Comparison of ENCODE assay signal across 8 mouse cellular contexts in the genomic region with DNA sequence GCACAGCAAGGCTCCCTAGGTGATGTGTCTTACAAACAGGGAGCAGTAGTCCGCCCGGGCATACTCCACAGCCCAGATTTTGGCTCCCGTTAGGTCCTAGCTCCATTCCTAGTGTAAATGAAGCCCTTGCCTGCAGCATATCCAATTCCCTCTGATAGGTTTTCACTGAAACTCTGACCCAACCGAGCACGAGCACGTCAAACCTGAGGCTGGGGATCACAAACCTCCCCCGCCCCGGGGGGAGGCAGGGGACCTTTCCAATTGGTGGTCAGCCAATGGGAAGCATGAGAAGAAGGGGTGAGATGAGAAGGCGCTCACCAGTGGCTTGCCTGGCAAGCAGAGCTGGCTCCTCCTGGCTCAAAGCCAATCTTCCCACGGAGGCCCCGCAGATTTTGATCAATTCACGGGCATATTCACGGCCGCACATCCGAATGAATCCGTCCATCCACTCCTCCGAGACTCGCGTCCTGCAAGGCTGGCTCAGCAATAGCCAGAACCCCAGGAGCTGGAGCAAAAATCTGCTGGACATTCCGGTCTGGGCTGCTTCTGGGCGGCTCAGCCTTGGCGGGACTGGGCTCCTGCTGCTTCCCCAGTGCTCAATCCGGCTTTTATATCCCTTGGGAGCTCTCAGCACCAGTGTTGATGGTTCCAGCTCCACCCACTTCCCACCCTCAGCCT. TPM values are rescaled to one million over a fixed set of nuclear protein-coding genes. Genes with fewer than 3 reads are reported as not detected.
DNase-seq lines count a peak whose midpoint lies in the region; ATAC-seq and TF ChIP-seq lines count a peak whose summit lies in the region.

Rln1 (minus strand) TSS at position 603 of the 678 bp plus-strand sequence.

- H3K9ac ChIP-seq in liver, adult 2 months (ENCODE audit: low read depth, low read length) = no peak within 1 kb of the TSS
- H3K9ac ChIP-seq in forebrain, embryonic 14.5 days (ENCODE audit: low read length) = peak within 1 kb of the TSS; percentile 66
- H3K9ac ChIP-seq in intestine, embryonic 15.5 days = peak within 1 kb of the TSS; percentile 44
- no peak within 1 kb of the TSS for H3K9ac ChIP-seq in liver, embryonic 14.5 days (replicated peaks)

- ATAC-seq in forebrain, embryonic 14.5 days = peak; percentile 77
- peak; percentile 63 for ATAC-seq in intestine, embryonic 15.5 days
- no peak for ATAC-seq in liver, embryonic 14.5 days (ENCODE audit: insufficient read depth)

- no peak for TF ChIP-seq POLR2A in liver, adult 2 months (IDR thresholded peaks at IDR 0.05; ENCODE audit: extremely low read depth, insufficient read depth, low read length)

- H3K36me3 ChIP-seq in liver, adult 2 months (ENCODE audit: control insufficient read depth, insufficient read depth, low read length) = no peaks in the 10 kb centered on the region
- H3K36me3 ChIP-seq in forebrain, embryonic 14.5 days (ENCODE audit: control insufficient read depth, insufficient read depth, low read length) = no peaks in the 10 kb centered on the region
- no peaks in the 10 kb centered on the region for H3K36me3 ChIP-seq in intestine, embryonic 15.5 days
- H3K36me3 ChIP-seq in liver, embryonic 14.5 days (replicated peaks; ENCODE audit: control insufficient read depth, insufficient read depth, low read depth) = no peaks in the 10 kb centered on the region

- no peaks in the 10 kb centered on the region for H3K9me3 ChIP-seq in forebrain, embryonic 14.5 days (replicated peaks; ENCODE audit: control insufficient read depth, low read length)
- no peaks in the 10 kb centered on the region for H3K9me3 ChIP-seq in intestine, embryonic 15.5 days
- no peaks in the 10 kb centered on the region for H3K9me3 ChIP-seq in liver, embryonic 14.5 days (ENCODE audit: control insufficient read depth, low read length)

- no peak within 1 kb of the TSS for H3K27ac ChIP-seq in liver, adult 2 months (replicated peaks; ENCODE audit: insufficient read depth, low read depth, low read length)
- no peak within 1 kb of the TSS for H3K27ac ChIP-seq in forebrain, embryonic 14.5 days (ENCODE audit: low read depth, low read length)
- H3K27ac ChIP-seq in intestine, embryonic 15.5 days = no peak within 1 kb of the TSS
- H3K27ac ChIP-seq in liver, embryonic 14.5 days = no peak within 1 kb of the TSS

- WGBS in liver, adult 2 months = 8% methylated on average over 23 of the region's 23 CpGs
- WGBS in forebrain, embryonic 14.5 days = 2% methylated on average over 23 of the region's 23 CpGs
- WGBS in intestine, embryonic 15.5 days = 2% methylated on average over 23 of the region's 23 CpGs
- 6% methylated on average over 23 of the region's 23 CpGs for WGBS in liver, embryonic 14.5 days (ENCODE audit: insufficient replicate concordance)

- DNase-seq in liver, adult 2 months (ENCODE audit: extremely low read depth, low read depth, low spot score) = no peak
- no peak for DNase-seq in liver
- peak; percentile 13 for DNase-seq in cerebellum, adult 11 months
- DNase-seq in forebrain, embryonic 14.5 days (ENCODE audit: low spot score) = peak; percentile 66
- no peak for DNase-seq in liver, embryonic 14.5 days (ENCODE audit: low read depth in 3 of 3, low spot score in 3 of 3)
- DNase-seq in right cerebral cortex, postnatal 10 days (ENCODE audit: low spot score in 2 of 2) = peak; percentile 49 to 52
- DNase-seq in thymus, postnatal 4 days = no peak

- no peaks in the 10 kb centered on the region for H3K79me2 ChIP-seq in liver, adult 2 months (ENCODE audit: control insufficient read depth, insufficient read depth, low read length)

- peaks cover 5% of the 10 kb centered on the region; the same call in 1 of the 2 replicates for H3K27me3 ChIP-seq in liver, adult 2 months (ENCODE audit: control insufficient read depth, insufficient read depth, low read length)
- no peaks in the 10 kb centered on the region for H3K27me3 ChIP-seq in forebrain, embryonic 14.5 days (replicated peaks; ENCODE audit: control insufficient read depth, insufficient read depth, low read length)
- no peaks in the 10 kb centered on the region; the same call in 1 of the 2 replicates for H3K27me3 ChIP-seq in intestine, embryonic 15.5 days (replicated peaks)
- H3K27me3 ChIP-seq in liver, embryonic 14.5 days (ENCODE audit: control insufficient read depth, insufficient read depth, low read length) = peaks cover 24% of the 10 kb centered on the region

- H3K4me2 ChIP-seq in forebrain, embryonic 14.5 days (ENCODE audit: low read length) = peak within 1 kb of the TSS; percentile 70
- H3K4me2 ChIP-seq in intestine, embryonic 15.5 days (replicated peaks) = peak within 1 kb of the TSS; percentile 83
- H3K4me2 ChIP-seq in liver, embryonic 14.5 days (ENCODE audit: low read depth) = peak within 1 kb of the TSS; percentile 38

- no peak for TF ChIP-seq CTCF in liver, adult 2 months (IDR thresholded peaks at IDR 0.05; ENCODE audit: low read depth, low read length)
- no peak for TF ChIP-seq CTCF in liver, embryonic 14.5 days (IDR thresholded peaks at IDR 0.05; ENCODE audit: low read depth)

- TF ChIP-seq EP300 in liver, embryonic 14.5 days (IDR thresholded peaks at IDR 0.05; ENCODE audit: low read depth) = no peak

- no peaks in the 10 kb centered on the region for H3K4me1 ChIP-seq in liver, adult 2 months (ENCODE audit: control insufficient read depth, insufficient read depth, low read length)
- H3K4me1 ChIP-seq in forebrain, embryonic 14.5 days (ENCODE audit: control insufficient read depth, insufficient read depth, low read length) = peaks cover 3% of the 10 kb centered on the region; the same call in 1 of the 2 replicates
- H3K4me1 ChIP-seq in intestine, embryonic 15.5 days (replicated peaks) = peaks cover 4% of the 10 kb centered on the region
- H3K4me1 ChIP-seq in liver, embryonic 14.5 days (replicated peaks; ENCODE audit: control insufficient read depth in 2 of 2, insufficient read depth in 2 of 2, low read length in 1 of 2) = no peaks in the 10 kb centered on the region

- H3K4me3 ChIP-seq in liver, adult 2 months (ENCODE audit: insufficient read depth, low read depth, low read length) = 0 out of 2 replicates have a peak within 1 kb of the TSS, but pooled peaks have one; percentile 5
- peak within 1 kb of the TSS; percentile 42 for H3K4me3 ChIP-seq in forebrain, embryonic 14.5 days (ENCODE audit: low read depth, low read length)
- H3K4me3 ChIP-seq in intestine, embryonic 15.5 days (replicated peaks) = peak within 1 kb of the TSS; percentile 34
- peak within 1 kb of the TSS; percentile 4 to 13; a peak in 1 of 4 replicates for H3K4me3 ChIP-seq in liver, embryonic 14.5 days (ENCODE audit: insufficient read depth in 1 of 2, low read depth in 2 of 2, low read length in 2 of 2)

RNA-seq across cellular contexts. Expression of gene Rln1, which starts in this region (rescaled TPM):
- total RNA-seq in liver, adult 2 months (2014; rRNA removed) = not detected in 2 replicates
- not detected in 2 replicates for polyA plus RNA-seq in liver, adult 2 months (2012; rRNA removed)
- 3.9 and 4.0 TPM in 2 replicates for polyA plus RNA-seq in forebrain, embryonic 14.5 days (2014; fragmentation: Nextera tagmentation; extraction: Ambion mirVana)
- polyA plus RNA-seq in intestine, embryonic 15.5 days (2015; fragmentation: Nextera tagmentation; extraction: Ambion mirVana) = 0.21 and 0.32 TPM in 2 replicates
- polyA plus RNA-seq in liver, embryonic 14.5 days (2012; rRNA removed) = not detected in 2 replicates
- not detected in 2 replicates for polyA plus RNA-seq in liver, embryonic 14.5 days (2014; fragmentation: Nextera tagmentation; extraction: Ambion mirVana)

Comparison
In these comparisons a context has a peak if more than half of its experiments do, and no peak if none do; other contexts are left out.
1. Peak in ATAC-seq, H3K4me3 ChIP-seq, H3K9ac ChIP-seq and H3K4me2 ChIP-seq in intestine, embryonic 15.5 days; RNA of the gene not detected or under 1 TPM.
2. DNase-seq: peak in cerebellum, adult 11 months (single experiment), forebrain, embryonic 14.5 days (single experiment) and right cerebral cortex, postnatal 10 days (2 of 2); none in liver, adult 2 months (single experiment), liver (single experiment), liver, embryonic 14.5 days (0 of 3) and thymus, postnatal 4 days (single experiment).
3. Peak in every context shown above with its lines, with median percentiles within 50 percentile points of each other: H3K4me3 ChIP-seq and H3K4me2 ChIP-seq.